In the genomic region with DNA sequence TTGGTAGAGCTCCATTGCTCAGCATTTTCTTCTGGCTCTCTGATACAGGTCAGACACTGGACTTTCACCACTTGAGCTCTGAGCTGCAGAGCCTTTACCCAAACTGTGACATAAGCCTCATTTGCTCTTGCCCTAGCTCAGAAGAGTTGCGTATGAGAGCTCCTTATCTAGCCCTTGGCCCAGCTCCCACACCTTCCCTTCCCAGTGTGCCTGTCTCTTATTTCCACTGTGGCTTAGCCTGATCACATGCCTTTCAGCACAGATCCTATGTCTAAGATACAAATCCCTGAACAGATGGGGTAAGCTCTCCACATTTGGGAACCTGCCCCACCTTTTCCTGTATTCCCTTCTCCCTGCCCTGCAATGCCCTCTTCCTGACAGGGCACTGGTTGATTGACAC, we compare ENCODE assay signal across 41 mouse cellular contexts. TPM values are rescaled to one million over a fixed set of nuclear protein-coding genes. Genes with fewer than 3 reads are reported as not detected.
"Had no signal": no experiment of that assay in that cellular context is flagged by ENCODE, and none has a peak within 500 bp of the region (broad histone marks: within the 10 kb centered on the region; RNA-seq: fewer than 3 reads in every experiment).

No protein-coding gene starts in this region.

- H3K36me3 ChIP-seq: heart, embryonic 13.5 days; heart, embryonic 15.5 days; hindbrain, embryonic 13.5 days; hindbrain, embryonic 15.5 days; intestine, embryonic 15.5 days; limb, embryonic 13.5 days; limb, embryonic 15.5 days had no signal

- H3K27ac ChIP-seq: heart, adult 2 months; heart, embryonic 13.5 days; heart, embryonic 15.5 days; hindbrain, embryonic 13.5 days; hindbrain, embryonic 15.5 days; intestine, embryonic 15.5 days; limb, embryonic 13.5 days; limb, embryonic 15.5 days; liver, embryonic 14.5 days had no signal

- H3K9ac ChIP-seq: heart, embryonic 13.5 days; heart, embryonic 15.5 days; hindbrain, embryonic 13.5 days; hindbrain, embryonic 15.5 days; intestine, embryonic 15.5 days; limb, embryonic 13.5 days; limb, embryonic 15.5 days; liver, embryonic 14.5 days had no signal

- H3K4me2 ChIP-seq: heart, embryonic 11.5 days; heart, embryonic 13.5 days; heart, embryonic 15.5 days; hindbrain, embryonic 13.5 days; hindbrain, embryonic 15.5 days; intestine, embryonic 15.5 days; limb, embryonic 13.5 days; limb, embryonic 15.5 days; liver, embryonic 11.5 days had no signal

- DNase-seq: gastrocnemius, postnatal 14 days; gastrocnemius, postnatal 36 days; heart, adult 11 months; heart, adult 2 months; heart, postnatal 14 days; heart, postnatal 36 days; kidney, adult 18-20 months; kidney, adult 8-10 months; kidney, postnatal 10 days; kidney, postnatal 25 days; kidney, postnatal 4 days; layer of hippocampus, adult 9-11 months; layer of hippocampus, postnatal 36 days; left cerebral cortex, postnatal 4 days had no signal

- ATAC-seq: inflammation-experienced regulatory T-cells, adult 6 months; intestine, embryonic 15.5 days; intestine, postnatal 0 days had no signal

- H3K4me3 ChIP-seq: heart, adult 2 months; heart, embryonic 13.5 days; heart, embryonic 15.5 days; hindbrain, embryonic 13.5 days; hindbrain, embryonic 15.5 days; intestine, embryonic 15.5 days; limb, embryonic 13.5 days; limb, embryonic 15.5 days had no signal

- H3K4me1 ChIP-seq: heart, embryonic 15.5 days; hindbrain, embryonic 13.5 days; hindbrain, embryonic 15.5 days; intestine, embryonic 15.5 days; limb, embryonic 15.5 days had no signal

- H3K9me3 ChIP-seq: heart, embryonic 13.5 days; heart, embryonic 15.5 days; hindbrain, embryonic 13.5 days; hindbrain, embryonic 15.5 days; intestine, embryonic 15.5 days; limb, embryonic 13.5 days; limb, embryonic 15.5 days had no signal

RNA-seq across cellular contexts. Expression of a gene that starts 16.0 kb away (rescaled TPM):
- total RNA-seq: gastrocnemius, adult 8-10 months; gastrocnemius, postnatal 14 days; gastrocnemius, postnatal 36 days; heart, adult 2 months; heart, postnatal 14 days; heart, postnatal 36 days; hematopoietic stem cell, adult 5-6 weeks; layer of hippocampus, adult 18-20 months; layer of hippocampus, adult 8-10 months; layer of hippocampus, postnatal 14 days; layer of hippocampus, postnatal 36 days; left cerebral cortex, adult 18-20 months; left cerebral cortex, adult 8-10 months; left cerebral cortex, postnatal 10 days; left cerebral cortex, postnatal 25 days; left cerebral cortex, postnatal 4 days had no signal
- polyA plus RNA-seq: frontal cortex, adult 2 months; gonadal fat pad, adult 2 months; heart, adult 2 months; heart, embryonic 11.5 days; heart, embryonic 15.5 days; heart, postnatal 0 days; hindbrain, embryonic 13.5 days; hindbrain, embryonic 15.5 days; inflammation-experienced regulatory T-cells, adult 6 months; intestine, embryonic 15.5 days; intestine, postnatal 0 days; kidney, embryonic 14.5 days; kidney, embryonic 16.5 days; liver, embryonic 11.5 days; liver, embryonic 14.5 days had no signal

RNA-seq across cellular contexts. Expression of a gene that starts 31.6 kb away (rescaled TPM):
- total RNA-seq: gastrocnemius, adult 8-10 months; gastrocnemius, postnatal 36 days; heart, adult 2 months; heart, postnatal 14 days; heart, postnatal 36 days; hematopoietic stem cell, adult 5-6 weeks; layer of hippocampus, adult 18-20 months; layer of hippocampus, adult 8-10 months; layer of hippocampus, postnatal 14 days; layer of hippocampus, postnatal 36 days; left cerebral cortex, adult 18-20 months; left cerebral cortex, adult 8-10 months; left cerebral cortex, postnatal 10 days; left cerebral cortex, postnatal 25 days; left cerebral cortex, postnatal 4 days had no signal
- polyA plus RNA-seq: frontal cortex, adult 2 months; gonadal fat pad, adult 2 months; heart, adult 2 months; heart, embryonic 11.5 days; heart, embryonic 13.5 days; heart, embryonic 15.5 days; heart, postnatal 0 days; hindbrain, embryonic 11.5 days; hindbrain, embryonic 13.5 days; hindbrain, embryonic 15.5 days; inflammation-experienced regulatory T-cells, adult 6 months; intestine, embryonic 15.5 days; intestine, postnatal 0 days; kidney, embryonic 14.5 days; kidney, embryonic 16.5 days; liver, embryonic 11.5 days; liver, embryonic 14.5 days had no signal

RNA-seq across cellular contexts. Expression of a gene that starts 49.3 kb away (rescaled TPM):
- total RNA-seq: heart, adult 2 months; heart, postnatal 14 days; heart, postnatal 36 days; hematopoietic stem cell, adult 5-6 weeks; layer of hippocampus, adult 18-20 months; layer of hippocampus, adult 8-10 months; layer of hippocampus, postnatal 14 days; layer of hippocampus, postnatal 36 days; left cerebral cortex, adult 18-20 months; left cerebral cortex, adult 8-10 months; left cerebral cortex, postnatal 10 days; left cerebral cortex, postnatal 25 days; left cerebral cortex, postnatal 4 days had no signal
- polyA plus RNA-seq: frontal cortex, adult 2 months; heart, adult 2 months; heart, embryonic 11.5 days; heart, embryonic 13.5 days; heart, embryonic 15.5 days; heart, postnatal 0 days; hindbrain, embryonic 11.5 days; hindbrain, embryonic 13.5 days; hindbrain, embryonic 15.5 days; inflammation-experienced regulatory T-cells, adult 6 months; intestine, embryonic 15.5 days; intestine, postnatal 0 days; liver, embryonic 11.5 days; liver, embryonic 14.5 days had no signal
